Mouse (Mus musculus) embryonic facial prominence, embryonic 11.5 days (tissue): Measurements from ENCODE around the gene Exoc7. TPM values are rescaled to one million over a fixed set of nuclear protein-coding genes. Genes with fewer than 3 reads are reported as not detected.

Experiments used
- ATAC-seq: fragments of 200-750 bp; cut with Nextera tagmentation; replicated peaks from 2 replicates; pipeline ENCODE4 v1.8.0; 2017; ENCODE audit warnings: low read depth; ENCODE audit not compliant: insufficient number of reproducible peaks, low FRiP score, low TSS enrichment
- DNase-seq: peaks from one replicate; pipeline ENCODE4 v3.0.0-alpha.2; 2015; ENCODE audit warnings: low spot score
- H3K27ac ChIP-seq: fragments of 300-500 bp; sonication (generic); replicated peaks from 2 replicates; pipeline ENCODE4 v1.5.1; 2014; ENCODE audit warnings: mild to moderate bottlenecking, low read depth, low read length, control low read depth
- H3K27me3 ChIP-seq: fragments of 300-500 bp; sonication (generic); 2 replicates; pipeline ENCODE4 v1.6.1; 2014; ENCODE audit warnings: mild to moderate bottlenecking, low read length, moderate library complexity, mixed read lengths; ENCODE audit not compliant: control insufficient read depth, insufficient read depth
- H3K36me3 ChIP-seq: fragments of 300-500 bp; sonication (generic); replicated peaks from 2 replicates; pipeline ENCODE4 v1.6.1; 2014; ENCODE audit warnings: low read depth, mild to moderate bottlenecking, low read length, moderate library complexity, mixed read lengths; ENCODE audit not compliant: control insufficient read depth, insufficient read depth
- H3K4me1 ChIP-seq: fragments of 300-500 bp; sonication (generic); 2 replicates; pipeline ENCODE4 v1.6.1; 2014; ENCODE audit warnings: low read length, mixed read lengths; ENCODE audit not compliant: control insufficient read depth, insufficient read depth
- H3K4me2 ChIP-seq: fragments of 300-500 bp; sonication (generic); 2 replicates; pipeline ENCODE4 v1.6.1; 2014; ENCODE audit warnings: low read depth, mild to moderate bottlenecking, control low read depth, low read length, moderate library complexity
- H3K4me3 ChIP-seq: fragments of 300-500 bp; sonication (generic); 2 replicates; pipeline ENCODE4 v1.5.1; 2014; ENCODE audit warnings: low read depth, low read length, control low read depth
- H3K9ac ChIP-seq: fragments of 300-500 bp; sonication (generic); replicated peaks from 2 replicates; pipeline ENCODE4 v1.6.1; 2014; ENCODE audit warnings: mild to moderate bottlenecking, control low read depth, low read length
- H3K9me3 ChIP-seq: fragments of 300-500 bp; sonication (generic); replicated peaks from 2 replicates; pipeline ENCODE4 v1.6.1; 2016; ENCODE audit warnings: mild to moderate bottlenecking, low read length, inconsistent platforms, mixed read lengths; ENCODE audit not compliant: control insufficient read depth
- WGBS: fragments of 180-500 bp; shearing (Covaris S2); extraction: QIAGEN DNeasy Blood & Tissue Kit; methylation state at CpG from one replicate; pipeline ENCODE4 v1.1.7; 2014; 5-methylcytosine and 5-hydroxymethylcytosine counted together
- polyA plus RNA-seq: library from polyadenylated mRNA; unstranded; fragments of >200 nt; fragmentation: Nextera tagmentation; extraction: Ambion mirVana; gene quantifications from 2 replicates; pipeline ENCODE4 v1.2.1, GENCODE M21; 2014

Gene Exoc7
- polyA plus RNA-seq, 1 experiment from 2014 or later, result 64.2 TPM

GRCm38 (mm10) chr11:116330211-116330518 is 23.1 kb upstream of the Exoc7 start:
- DNase-seq (no peak), ATAC-seq (no peak)
- peaks cover 16% of the 10 kb centered on the region for H3K27me3 ChIP-seq
- no peak overlapping the region for H3K9ac ChIP-seq
- H3K4me1 ChIP-seq, result peaks cover 4% of the 10 kb centered on the region
- no peak overlapping the region for H3K4me2 ChIP-seq
- no peaks in the 10 kb centered on the region for H3K9me3 ChIP-seq
- no peak overlapping the region for H3K4me3 ChIP-seq
- 67% methylated on average over 7 of the region's 7 CpGs for WGBS
- no peak overlapping the region; the same call in 1 of the 2 replicates for H3K27ac ChIP-seq
- no peaks in the 10 kb centered on the region for H3K36me3 ChIP-seq

- H3K9ac ChIP-seq, result no peak overlapping the region; the same call in 1 of the 2 replicates
- ATAC-seq (no peak; the same call in 1 of the 2 replicates), DNase-seq (peak; percentile 11)
- no peak overlapping the region for H3K4me2 ChIP-seq
- no peaks in the 10 kb centered on the region for H3K9me3 ChIP-seq
- no peak overlapping the region for H3K4me3 ChIP-seq
- no peaks in the 10 kb centered on the region for H3K36me3 ChIP-seq
- WGBS, result 43% methylated on average over 18 of the region's 18 CpGs
- H3K27me3 ChIP-seq, result peaks cover 12% of the 10 kb centered on the region
- no peak overlapping the region; the same call in 1 of the 2 replicates for H3K27ac ChIP-seq
- H3K4me1 ChIP-seq, result peaks cover 4% of the 10 kb centered on the region; the same call in 1 of the 2 replicates
These were observed 22.5 kb upstream of the Exoc7 start for GRCm38 (mm10) chr11:116329314-116330210.

GRCm38 (mm10) chr11:116326963-116327603 is 20.1 kb upstream of the Exoc7 start:
- Histone ChIP-seq H3K4me1 (peaks cover 1% of the 10 kb centered on the region; the same call in 1 of the 2 replicates), H3K36me3 (no peaks in the 10 kb centered on the region), H3K4me2 (no peak overlapping the region), H3K9me3 (no peaks in the 10 kb centered on the region), H3K27ac (no peak overlapping the region), H3K9ac (no peak overlapping the region), H3K4me3 (no peak overlapping the region), H3K27me3 (no peaks in the 10 kb centered on the region; the same call in 1 of the 2 replicates)
- 64% methylated on average over 7 of the region's 7 CpGs for WGBS
- ATAC-seq, result no peak
- no peak for DNase-seq

- ATAC-seq, result peak; percentile 79
- Histone ChIP-seq H3K27ac (no peak overlapping the region), H3K9ac (peak overlapping the region; percentile 79), H3K36me3 (no peaks in the 10 kb centered on the region), H3K4me2 (peak overlapping the region; percentile 94), H3K4me3 (peak overlapping the region; percentile 40), H3K27me3 (no peaks in the 10 kb centered on the region), H3K4me1 (no peaks in the 10 kb centered on the region; the same call in 1 of the 2 replicates), H3K9me3 (no peaks in the 10 kb centered on the region)
- peak; percentile 87 for DNase-seq
- 3% methylated on average over 40 of the region's 41 CpGs for WGBS
These were observed 12.0 kb upstream of the Exoc7 start for GRCm38 (mm10) chr11:116318719-116319659.

GRCm38 (mm10) chr11:116312359-116312758 is 5.3 kb upstream of the Exoc7 start:
- 48% methylated on average over 8 of the region's 8 CpGs for WGBS
- Histone ChIP-seq H3K27me3 (no peaks in the 10 kb centered on the region), H3K36me3 (no peaks in the 10 kb centered on the region), H3K9ac (no peak overlapping the region), H3K27ac (no peak overlapping the region), H3K4me1 (no peaks in the 10 kb centered on the region), H3K9me3 (no peaks in the 10 kb centered on the region), H3K4me3 (no peak overlapping the region), H3K4me2 (no peak overlapping the region)
- ATAC-seq (no peak), DNase-seq (peak; percentile 38)

- no peak for ATAC-seq
- H3K9me3 ChIP-seq, result no peaks in the 10 kb centered on the region
- no peak for DNase-seq
- H3K4me1 ChIP-seq, result no peaks in the 10 kb centered on the region
- no peak overlapping the region for H3K27ac ChIP-seq
- no peaks in the 10 kb centered on the region for H3K36me3 ChIP-seq
- H3K9ac ChIP-seq, result no peak overlapping the region
- 62% methylated on average over 8 of the region's 8 CpGs for WGBS
- H3K27me3 ChIP-seq, result no peaks in the 10 kb centered on the region
- no peak overlapping the region for H3K4me3 ChIP-seq
- no peak overlapping the region for H3K4me2 ChIP-seq
These were observed 4.1 kb upstream of the Exoc7 start for GRCm38 (mm10) chr11:116311169-116311568.

- no peak for DNase-seq
- H3K27ac ChIP-seq, result no peak overlapping the region
- WGBS, result 74% methylated on average over 3 of the region's 3 CpGs
These were observed 2.6 kb upstream of the Exoc7 start for GRCm38 (mm10) chr11:116309601-116310000.

More at GRCm38 (mm10) chr11:116309601-116310000, 2.6 kb upstream of the Exoc7 start:
- no peaks in the 10 kb centered on the region for H3K27me3 ChIP-seq
- no peaks in the 10 kb centered on the region for H3K9me3 ChIP-seq
- H3K4me1 ChIP-seq, result no peaks in the 10 kb centered on the region
- no peak overlapping the region for H3K9ac ChIP-seq
- H3K4me2 ChIP-seq, result no peak overlapping the region
- peaks cover 1% of the 10 kb centered on the region for H3K36me3 ChIP-seq
- no peak overlapping the region for H3K4me3 ChIP-seq
- no peak for ATAC-seq
